Mouse (Mus musculus): ENCODE data around the gene Rab5a.
"Not testable (repeated sequence)": the region's sequence is repeated elsewhere in the genome, so short reads cannot be mapped to it uniquely, and the experiment has no call there.

Rab5a gene

DNA sequence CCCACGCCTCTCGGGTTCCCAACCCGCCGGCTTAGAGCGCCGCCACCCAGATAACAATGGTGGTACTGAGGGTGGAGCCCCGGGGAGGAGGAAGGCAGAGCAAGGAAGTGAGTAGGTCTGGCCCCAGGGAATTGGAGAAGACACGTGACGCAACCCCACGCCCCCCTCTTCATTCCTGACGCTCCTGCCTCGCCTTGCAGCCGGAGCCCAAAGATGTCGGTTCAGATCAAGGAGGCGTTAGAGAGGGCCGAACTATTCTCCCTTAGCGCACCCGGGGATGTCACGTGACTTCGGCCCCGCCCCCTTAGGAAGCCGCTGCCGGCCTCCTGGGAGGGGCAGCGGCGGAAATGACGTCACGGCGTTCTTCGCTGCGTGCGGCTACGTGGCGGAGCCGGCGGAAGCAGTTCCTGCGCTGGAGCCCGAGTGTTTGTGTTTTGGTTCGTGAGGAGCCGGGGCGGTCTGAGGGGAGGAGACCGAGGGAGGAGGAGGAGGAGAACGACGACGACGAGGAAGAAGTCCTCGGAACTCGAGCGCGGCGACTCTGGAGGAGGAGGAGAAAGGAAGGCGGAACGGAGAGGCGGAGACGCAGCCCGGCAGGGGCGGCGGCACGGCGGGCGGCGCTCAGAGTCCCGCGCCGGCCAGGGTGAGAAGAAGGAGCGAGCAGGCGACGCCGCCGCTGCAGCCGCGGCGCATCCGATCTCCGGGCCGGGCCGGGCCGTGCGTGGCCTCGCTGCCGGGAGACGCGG, at the start of gene Rab5a:
TSS of gene Rab5a (plus strand) at position 377 of the 746 bp plus-strand sequence.
- DNase-seq = peak; percentile 98

DNA sequence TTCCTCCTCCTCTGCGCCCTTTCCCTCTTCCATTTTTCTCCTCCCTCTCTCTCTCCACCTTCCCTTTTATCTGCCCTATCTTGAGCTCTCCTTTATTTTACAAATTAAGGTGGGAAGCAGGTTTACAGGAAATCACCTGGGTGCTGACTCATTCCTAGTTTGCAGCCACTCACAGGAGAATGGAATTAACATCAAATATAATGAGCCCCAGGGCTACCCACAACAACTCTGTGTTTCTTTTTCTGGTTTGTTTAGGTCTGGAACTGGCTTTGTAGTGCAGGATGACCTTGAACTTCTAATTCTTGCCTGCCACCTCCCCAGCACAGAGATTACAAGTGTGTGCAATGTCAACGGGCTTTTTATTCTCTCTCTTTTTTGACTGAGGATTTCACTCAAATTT, 22.9 kb upstream of the Rab5a start:
- no peak for DNase-seq

DNA sequence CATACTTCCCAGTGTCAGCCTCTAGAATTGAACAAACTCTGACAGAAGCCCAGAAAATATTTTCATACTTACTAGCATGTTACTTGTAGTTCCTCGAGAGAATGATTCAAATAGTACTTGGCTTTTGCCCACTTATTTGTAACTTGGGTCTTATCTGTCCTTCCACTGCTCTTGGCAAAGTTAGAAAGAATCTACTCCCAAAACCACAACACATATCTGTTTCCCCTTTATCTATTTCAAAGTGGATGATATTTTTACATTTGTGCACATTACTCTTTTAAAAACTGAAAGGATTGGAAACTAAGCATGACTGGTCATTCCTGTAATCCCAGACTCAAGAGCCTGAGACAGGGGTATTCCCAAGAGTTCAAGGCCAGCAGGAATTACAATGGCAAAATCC, 22.3 kb upstream of the Rab5a start:
- no peak for DNase-seq

DNA sequence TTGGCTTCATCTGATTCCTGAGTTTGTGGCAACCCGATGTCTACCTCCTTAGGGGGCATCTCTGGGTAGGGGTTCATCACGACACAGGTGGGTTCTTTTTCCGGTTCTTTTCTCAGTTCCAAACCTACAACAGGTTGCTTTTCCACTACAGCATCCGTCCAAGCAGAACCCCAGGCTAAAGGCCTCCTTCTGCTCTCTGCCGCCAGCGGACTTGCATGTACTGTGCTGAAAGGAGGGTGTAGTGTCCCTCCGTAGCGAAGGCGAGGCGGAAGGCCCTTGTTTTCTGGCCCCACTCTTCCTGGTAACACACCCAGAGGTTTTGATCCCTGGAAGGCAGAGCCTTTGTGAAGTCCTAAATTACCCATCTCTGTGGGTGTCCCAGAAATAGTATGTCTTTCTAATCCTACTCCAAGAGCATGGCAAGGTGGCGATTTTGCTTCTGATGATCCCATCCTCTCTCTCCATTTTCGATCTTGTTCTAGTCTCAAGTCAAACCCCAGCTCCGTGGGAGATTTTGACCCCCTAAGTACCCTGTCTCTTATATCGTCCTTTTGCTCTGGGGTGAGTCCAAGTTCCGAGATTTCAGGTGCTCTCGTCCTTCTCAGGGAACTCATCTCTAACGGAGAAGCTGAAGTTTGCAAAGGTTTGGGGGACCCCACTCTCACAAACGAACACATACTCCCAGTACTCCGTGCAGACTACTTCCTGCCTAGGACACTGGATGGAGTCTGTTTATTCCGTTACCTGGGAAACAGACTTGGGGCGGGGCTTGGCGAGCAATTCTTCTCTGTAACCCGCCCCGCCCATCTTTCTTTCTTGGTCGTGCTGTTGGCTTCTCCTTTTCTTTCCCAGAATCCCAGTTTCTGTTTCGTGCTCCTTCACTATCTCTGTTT, 16.2 kb upstream of the Rab5a start, which contains the start of gene Efhb:
TSS of gene Efhb (minus strand) at position 719 of the 893 bp plus-strand sequence.
- DNase-seq = peak; percentile 47

DNA sequence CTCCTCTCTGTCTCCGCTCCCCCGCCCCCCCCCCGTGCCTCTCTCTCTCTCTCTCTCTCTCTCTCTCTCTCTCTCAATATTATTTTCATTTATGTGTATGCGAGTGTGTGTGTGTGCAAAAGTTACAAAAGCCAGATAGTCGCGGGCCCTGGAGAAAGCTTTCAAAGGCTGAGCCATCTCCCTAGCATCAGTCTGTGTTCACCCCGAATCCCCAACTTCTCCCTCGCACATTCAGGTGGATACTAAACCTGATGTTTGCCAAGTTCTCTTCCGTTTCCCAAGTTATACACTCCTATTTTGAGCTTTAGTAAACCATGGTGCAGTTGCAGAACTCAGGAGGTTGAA, 15.6 kb upstream of the Rab5a start:
- DNase-seq = no peak

DNA sequence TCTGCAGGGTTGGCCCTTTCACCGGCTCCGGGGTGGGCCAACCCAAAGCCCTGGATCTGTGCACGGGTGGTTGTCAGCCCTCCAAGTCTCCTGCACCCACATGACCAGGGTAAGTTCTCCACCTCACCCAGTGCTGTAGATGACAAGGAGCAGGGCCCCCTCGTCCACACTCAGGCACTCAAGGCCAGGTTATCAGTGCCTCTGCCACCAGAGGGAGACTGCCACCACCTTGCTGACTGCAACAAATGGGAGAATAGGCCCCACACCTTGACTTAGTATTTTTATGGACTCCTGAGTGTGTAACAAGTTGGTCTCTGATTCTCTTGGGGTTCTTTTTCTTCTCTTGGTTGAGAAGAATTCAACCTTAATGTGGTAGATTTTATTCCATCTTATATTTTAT, 13.5 kb upstream of the Rab5a start:
- no peak for DNase-seq

DNA sequence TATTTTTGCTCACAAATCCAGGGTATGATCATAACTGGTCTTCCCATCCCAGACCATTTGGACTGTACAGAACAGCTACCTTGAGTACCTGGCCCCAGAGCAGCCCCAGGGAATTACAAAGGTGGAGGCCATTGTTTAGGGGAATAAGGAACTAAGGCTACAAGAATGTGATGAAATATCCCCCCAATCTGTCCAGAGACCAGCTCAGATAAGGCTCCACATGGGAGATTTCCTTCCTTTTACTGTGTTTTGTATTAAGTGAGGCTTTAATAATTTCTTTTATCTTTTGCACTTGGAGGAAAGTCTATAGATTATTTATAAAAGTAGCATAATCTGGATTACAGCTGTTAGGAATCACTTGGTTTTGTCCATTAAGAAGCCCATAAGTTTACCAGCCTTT, 10.3 kb upstream of the Rab5a start:
- no peak for DNase-seq

DNA sequence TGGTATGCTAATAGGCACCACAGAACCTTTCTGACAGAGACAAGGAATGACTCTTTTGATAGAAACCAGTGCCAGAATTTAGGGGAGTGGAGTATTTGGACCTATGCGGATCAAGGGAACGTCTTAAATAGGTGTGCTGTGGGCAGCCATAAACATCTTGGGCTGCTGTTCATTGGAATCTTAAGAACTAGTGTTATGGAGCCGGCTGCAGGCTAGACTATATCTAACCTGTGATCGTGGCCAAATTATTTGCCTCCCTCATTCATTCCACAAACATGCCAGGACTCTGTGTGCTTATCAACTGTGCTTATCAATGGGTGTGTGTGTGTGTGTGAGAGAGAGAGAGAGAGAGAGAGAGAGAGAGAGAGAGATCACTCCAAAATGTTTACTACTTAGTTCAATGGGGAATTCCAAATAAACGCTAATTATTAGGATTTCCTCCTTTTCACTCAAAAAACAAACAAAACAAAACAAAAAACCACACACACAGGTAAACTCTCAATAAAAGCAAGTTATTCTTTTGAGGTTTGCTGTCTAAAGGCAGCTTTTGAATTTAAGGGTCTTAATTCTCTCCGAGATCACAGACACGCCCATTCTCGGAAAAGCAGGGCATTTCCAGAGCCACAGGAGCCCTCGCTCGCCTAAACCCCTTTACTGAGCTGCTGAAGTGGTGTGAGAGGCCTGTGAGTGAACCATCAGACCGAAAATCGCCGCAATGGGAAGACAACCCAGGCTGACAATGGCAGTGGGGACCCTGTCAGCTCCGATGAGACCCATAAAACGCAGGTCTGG, 772 bp upstream of the Rab5a start:
- DNase-seq = no peak

DNA sequence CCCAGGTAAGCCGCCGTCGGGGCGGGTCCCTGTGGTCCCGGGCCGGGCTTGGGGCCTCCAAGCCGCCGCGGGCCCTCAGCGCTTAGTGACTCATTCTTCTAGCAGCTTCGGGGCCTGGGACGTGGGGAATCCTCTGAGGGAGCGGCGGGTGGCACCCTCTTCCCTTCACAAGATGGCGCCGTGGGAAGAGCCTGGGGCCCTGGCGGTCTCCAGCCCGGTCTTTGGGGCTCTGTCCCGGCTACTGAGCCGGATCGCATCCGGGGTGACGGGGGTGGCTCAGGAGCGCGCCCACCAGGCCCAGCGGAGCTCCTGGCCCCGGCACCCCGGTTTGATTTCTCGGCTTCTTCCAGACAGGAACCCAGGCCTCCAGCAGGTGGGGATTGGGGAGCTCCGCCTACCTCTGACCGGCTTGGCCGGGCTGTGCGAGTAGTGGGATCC, 589 bp downstream of the Rab5a start:
- no peak for DNase-seq

DNA sequence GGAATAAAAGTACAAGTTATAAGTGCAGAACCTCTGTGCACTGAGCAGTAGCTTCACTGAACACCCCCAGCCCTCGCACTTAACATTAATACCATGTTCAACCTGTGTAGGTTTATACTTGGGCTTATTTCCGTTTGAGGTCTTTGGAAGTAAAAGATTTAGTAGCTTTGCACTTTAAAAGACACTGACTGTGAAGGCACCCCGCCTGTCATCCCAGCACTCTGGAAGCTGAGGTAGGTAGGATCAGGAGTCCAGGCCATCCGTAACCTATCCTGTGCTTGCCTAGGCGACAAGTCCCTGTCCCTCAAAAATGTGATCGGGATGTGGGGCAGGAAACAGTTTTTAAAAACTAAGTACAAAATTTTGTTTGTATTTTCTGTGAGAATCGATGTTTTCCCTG, 1.4 kb downstream of the Rab5a start:
- no peak for DNase-seq

DNA sequence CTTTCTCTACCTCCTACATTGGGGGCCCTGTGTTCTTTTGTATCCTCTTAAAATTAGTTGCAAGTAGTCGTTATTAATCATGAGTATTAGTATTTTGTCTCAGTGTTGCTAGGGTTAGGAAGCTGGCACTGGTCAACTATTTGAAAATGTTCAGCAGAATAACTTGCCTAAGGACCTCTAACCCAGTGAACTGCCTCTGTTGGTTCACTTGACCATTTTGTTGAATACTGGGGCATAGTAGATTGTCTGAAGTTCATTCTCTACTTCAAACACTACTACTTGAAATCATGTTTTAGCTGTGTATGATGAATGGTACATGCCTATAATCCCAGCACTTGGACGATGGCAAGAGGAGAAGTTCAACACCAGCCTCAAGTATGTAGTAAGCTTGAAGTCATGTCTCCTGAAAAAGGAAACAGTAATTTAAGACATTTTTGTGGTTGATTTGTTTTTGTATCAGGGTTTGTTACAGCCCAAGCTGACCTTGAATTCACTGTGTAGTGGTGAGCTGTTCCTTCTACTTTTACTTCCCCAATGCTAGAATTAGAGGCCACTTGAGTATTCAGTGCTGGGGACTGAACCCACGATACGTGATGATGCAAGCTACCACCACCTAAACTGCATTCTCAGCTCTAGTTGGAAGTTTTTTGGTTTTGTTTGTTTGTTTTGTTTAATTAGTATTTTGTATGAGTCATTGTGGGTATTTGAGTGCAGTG, 9.4 kb downstream of the Rab5a start:
- no peak for DNase-seq

DNA sequence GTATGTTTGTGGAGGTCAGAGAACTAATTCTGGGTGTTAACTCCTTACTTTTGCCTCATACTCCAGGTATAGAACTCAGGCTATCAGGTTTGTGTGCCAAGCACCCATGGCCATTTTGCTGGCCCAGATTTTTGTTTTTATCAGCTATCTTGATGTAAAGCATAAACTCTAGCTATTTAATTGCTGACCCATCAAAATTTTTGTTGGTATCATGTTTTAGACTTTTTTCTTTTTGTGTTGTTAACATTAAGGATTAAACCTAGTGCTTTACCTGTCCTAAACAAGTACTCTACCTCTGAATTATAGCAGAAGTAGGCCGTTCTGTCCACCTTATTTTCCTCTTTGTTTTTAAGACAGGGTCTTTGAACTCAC, 10.0 kb downstream of the Rab5a start:
- no peak for DNase-seq

DNA sequence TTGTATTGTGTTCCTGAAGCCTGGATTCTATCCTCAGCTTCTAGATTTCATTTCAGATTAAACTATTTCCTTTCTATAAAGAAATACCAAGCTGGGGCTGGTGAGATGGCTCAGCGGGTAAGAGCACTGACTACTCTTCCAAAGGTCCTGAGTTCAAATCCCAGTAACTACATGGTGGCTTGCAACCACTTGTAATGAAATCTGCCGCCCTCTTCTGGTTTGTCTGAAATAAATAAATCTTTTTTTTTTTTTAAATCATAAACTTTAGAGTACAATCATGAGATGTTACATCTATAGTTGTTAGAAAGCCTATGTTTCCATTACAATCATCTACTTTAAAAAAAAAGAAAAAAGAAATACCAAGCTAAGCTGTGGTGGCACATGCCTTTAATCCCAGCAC, 23.9 kb downstream of the Rab5a start:
- DNase-seq = no peak

DNA sequence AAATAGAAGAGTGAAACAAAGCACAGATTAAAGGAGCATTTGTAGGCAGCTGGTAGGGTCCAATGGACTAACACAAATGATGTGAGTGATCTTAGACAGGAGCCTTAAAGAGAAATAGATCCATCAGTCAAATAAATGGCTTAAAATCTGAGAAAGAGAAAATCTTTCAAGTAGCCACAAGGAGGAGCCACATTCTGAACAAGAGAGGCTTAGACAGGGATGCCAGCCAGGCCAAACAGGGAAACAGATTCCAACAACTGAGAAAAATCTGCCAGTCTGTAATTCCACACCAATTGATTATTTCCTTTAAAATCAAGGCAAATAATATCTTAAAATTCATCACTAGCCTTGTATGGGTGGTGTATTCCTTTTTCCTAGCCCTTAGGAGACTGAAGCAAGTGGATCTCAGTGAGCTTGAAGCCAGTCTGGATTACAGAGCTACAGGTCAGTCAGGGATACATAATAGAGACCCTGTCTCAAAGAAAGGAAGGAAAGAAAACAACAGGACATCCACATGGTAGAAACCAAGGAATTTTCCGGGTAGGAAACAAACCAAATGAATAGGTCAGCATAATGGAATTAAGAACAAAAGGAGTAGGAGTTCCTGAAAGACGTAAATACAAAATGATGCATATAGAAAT, 33.4 kb downstream of the Rab5a start:
- DNase-seq = peak; percentile 36

DNA sequence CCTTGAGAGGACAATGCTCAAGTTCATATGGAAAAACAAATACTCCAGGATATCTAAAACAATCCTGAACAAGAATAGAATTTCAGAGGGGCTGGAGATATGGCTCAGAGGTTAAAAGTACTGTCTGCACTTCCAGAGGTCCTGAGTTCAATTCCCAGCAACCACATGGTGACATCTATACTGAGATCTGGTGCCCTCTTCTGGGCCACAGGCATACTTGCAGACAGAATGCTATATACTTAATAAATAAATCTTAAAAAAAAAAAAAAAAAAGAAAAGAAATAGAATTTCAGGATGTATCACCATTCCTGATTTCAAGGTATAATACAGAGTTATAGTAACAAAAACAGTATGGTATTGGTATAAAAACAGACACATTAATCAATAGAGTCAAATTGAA, 40.3 kb downstream of the Rab5a start:
- DNase-seq = no peak

DNA sequence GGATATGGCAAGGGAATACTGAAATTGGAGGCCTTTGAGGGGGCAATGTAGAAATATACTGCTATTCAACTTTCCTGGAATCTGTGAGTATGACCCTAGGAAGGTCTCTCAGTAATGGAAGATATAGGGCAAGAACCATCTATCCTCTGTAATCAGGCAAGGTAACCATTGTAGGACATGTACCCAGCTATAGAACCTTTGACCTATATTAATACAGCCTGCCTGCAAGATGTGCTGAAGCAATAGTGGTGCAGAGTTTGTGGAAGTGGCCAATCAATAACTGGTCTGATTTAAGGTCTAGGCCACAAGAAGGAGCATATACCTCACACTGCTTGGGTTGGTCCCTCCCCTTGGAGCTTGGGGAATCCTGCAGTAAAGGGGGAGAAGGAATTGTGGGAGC, 41.5 kb downstream of the Rab5a start:
- no peak for DNase-seq

DNA sequence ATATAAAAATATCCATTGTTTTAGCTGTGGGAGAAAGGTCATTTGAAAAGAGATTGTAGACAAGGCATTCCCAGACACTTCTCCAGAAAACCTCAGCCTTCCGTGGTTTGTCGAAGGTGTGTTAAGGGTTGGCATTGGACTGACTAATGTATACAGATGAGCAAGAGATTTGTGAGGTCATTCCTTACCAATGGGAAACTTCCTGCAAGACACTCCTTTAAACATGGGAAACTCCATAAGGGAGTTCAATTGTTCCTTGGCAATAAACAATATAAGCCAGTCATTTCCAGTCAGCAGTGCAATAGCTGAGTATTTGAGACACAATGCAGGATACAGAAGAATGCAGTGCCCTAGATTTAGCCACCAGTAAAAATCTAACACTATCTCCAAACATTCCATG, 49.0 kb downstream of the Rab5a start:
- DNase-seq = no peak

DNA sequence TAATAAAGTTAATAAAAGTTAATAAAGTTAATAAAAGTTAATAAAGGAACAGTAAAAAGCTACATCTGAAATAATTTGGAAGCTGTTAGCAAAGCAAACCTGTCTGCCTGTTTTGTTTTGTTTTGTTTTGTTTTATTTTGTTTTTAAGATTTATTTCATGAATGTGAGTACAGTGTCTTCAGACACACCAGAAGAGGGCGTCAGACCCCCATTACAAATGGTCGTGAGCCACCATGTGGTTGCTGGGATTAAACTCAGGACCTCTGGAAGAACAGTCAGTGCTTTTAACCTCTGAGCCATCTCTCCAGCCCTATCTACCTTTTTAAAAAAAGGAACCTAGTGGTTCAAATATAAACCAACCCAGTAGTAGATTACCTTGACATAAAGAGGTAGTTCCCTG, 52.1 kb downstream of the Rab5a start:
- DNase-seq = no peak

DNA sequence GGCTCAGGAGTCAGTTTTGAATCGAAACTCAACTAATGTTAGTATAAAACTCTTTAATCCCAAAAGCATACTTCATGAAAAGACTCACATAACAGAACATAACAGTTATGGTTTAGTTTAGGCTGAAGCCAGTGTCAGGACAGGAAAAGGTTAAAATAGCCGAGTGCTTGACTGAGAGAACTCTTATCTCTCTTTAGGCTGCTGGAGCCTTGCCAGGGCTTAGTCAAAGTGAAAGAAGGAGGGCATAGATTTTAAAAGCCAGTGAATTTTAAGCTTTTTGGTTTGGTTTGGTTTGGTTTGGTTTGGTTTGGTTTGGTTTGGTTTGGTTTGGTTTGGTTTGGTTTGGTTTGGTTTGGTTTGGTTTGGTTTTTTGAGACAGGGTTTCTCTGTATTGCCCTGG, 53.4 kb downstream of the Rab5a start:
- DNase-seq = no peak

DNA sequence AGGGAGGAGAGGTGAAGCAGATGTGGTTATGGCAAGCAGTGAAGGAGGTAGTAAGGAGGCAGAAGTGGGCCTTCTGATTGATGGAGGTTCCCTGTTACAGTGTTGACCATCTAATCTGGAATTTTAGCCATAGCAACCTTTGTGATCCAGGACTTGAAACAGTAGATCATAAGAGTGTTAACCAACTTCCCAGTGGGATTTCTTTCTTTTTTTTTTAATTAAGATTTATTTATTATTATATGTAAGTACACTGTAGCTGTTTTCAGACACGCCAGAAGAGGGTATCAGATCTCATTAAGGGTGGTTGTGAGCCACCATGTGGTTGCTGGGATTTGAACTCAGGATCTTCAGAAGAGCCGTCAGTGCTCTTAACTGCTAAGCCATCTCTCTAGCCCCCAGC, 60.3 kb downstream of the Rab5a start, which contains the start of gene Pp2d1:
TSS of gene Pp2d1 (minus strand) at position 101 of the 400 bp plus-strand sequence.
- not testable (repeated sequence) for DNase-seq

DNA sequence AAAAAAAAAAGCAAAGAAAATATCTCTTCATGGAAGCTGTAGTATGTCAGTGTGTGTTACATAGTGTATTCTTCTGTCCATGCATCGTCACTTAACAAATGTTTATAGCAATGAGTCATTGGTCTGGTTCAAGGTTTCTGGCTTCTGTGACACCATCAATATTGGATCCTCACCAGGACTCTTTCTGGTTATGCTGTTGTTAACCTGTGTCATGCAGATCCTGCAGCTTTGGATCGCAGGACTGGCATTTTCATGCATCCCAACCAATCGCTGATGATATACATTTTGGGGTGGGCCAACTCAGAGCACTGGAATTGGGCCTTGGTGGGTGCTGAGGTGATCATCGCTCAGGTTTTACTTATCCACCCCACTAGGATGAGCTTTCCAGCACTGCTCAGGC, 63.5 kb downstream of the Rab5a start:
- DNase-seq = no peak

Measured in cerebellum, adult 9-11 months (tissue).